Mouse (Mus musculus) left cerebral cortex, postnatal 4 days (tissue): Measurements from ENCODE around the gene Lsm14b. TPM values are rescaled to one million over a fixed set of nuclear protein-coding genes. Genes with fewer than 3 reads are reported as not detected.

ENCODE experiments used
- DNase-seq: peaks from one replicate; pipeline ENCODE4 v3.0.0-alpha.2; 2022
- intact Hi-C: fragments of 180-260 bp; cut with DNase I; formaldehyde crosslinking; loops from one replicate; pipeline ENCODE4 v1.15.1; 2025
- total RNA-seq, 2 experiments: library from RNA; stranded (reverse); gene quantifications; 2 replicates each; pipeline ENCODE4 v1.2.3; 2021

The Lsm14b gene
- total RNA-seq, 2 experiments from 2014 or later, result 199 to 202 TPM

GRCm38 (mm10) chr2:180047980-180048635, 23.3 kb downstream of the Lsm14b start:
- intact Hi-C loops, result no loop called here
- DNase-seq, result no peak

- intact Hi-C loops, result no loop called here
- peak; percentile 86 for DNase-seq
Measured at GRCm38 (mm10) chr2:180050986-180051385, 26.2 kb downstream of the Lsm14b start.

- intact Hi-C loops, result no loop called here
- peak; percentile 31 for DNase-seq
Measured at GRCm38 (mm10) chr2:180051986-180052733, 27.4 kb downstream of the Lsm14b start.

- DNase-seq, result no peak
- intact Hi-C loops, result no loop called here
Measured at GRCm38 (mm10) chr2:180053001-180053400, 28.2 kb downstream of the Lsm14b start.

GRCm38 (mm10) chr2:180063338-180064131, 38.7 kb downstream of the Lsm14b start:
- no peak for DNase-seq
- intact Hi-C loops, result no loop called here

GRCm38 (mm10) chr2:180069770-180070480, 45.1 kb downstream of the Lsm14b start:
- intact Hi-C loops, result loop anchor here (5.0 to 10.0 kb wide), 2 partner anchors 47 to 185 kb away; partner anchors contain the start of genes Osbpl2 and Rps21
- no peak for DNase-seq

- intact Hi-C loops, result loop anchor here (5.0 to 10.0 kb wide), 2 partner anchors 47 to 184 kb away; partner anchors contain the start of genes Osbpl2 and Rps21
- DNase-seq, result peak; percentile 97
Measured at GRCm38 (mm10) chr2:180070481-180071453, 46.0 kb downstream of the Lsm14b start, which contains the start of gene Mtg2. Gene Mtg2, plus strand, starts transcription at chr2:180070588.

GRCm38 (mm10) chr2:180071671-180072070, 46.9 kb downstream of the Lsm14b start:
- DNase-seq, result no peak
- intact Hi-C loops, result loop anchor here (5.0 to 10.0 kb wide), 2 partner anchors 46 to 183 kb away; partner anchors contain the start of genes Osbpl2 and Rps21

GRCm38 (mm10) chr2:180072886-180073285, 48.1 kb downstream of the Lsm14b start:
- no peak for DNase-seq
- intact Hi-C loops, result loop anchor here (5.0 to 10.0 kb wide), 2 partner anchors 44 to 182 kb away; partner anchors contain the start of genes Osbpl2 and Rps21

- intact Hi-C loops, result loop anchor here (10.0 kb wide), 1 partner anchor 177 kb away; the partner anchor contains the start of gene Rps21
- no peak for DNase-seq
Measured at GRCm38 (mm10) chr2:180077622-180078021, 52.8 kb downstream of the Lsm14b start.

GRCm38 (mm10) chr2:180080680-180081079, 55.9 kb downstream of the Lsm14b start:
- intact Hi-C loops, result loop anchor here (10.0 kb wide), 1 partner anchor 84 kb away; no protein-coding TSS in a partner anchor
- DNase-seq, result no peak

- intact Hi-C loops, result loop anchor here (10.0 kb wide), 1 partner anchor 82 kb away; no protein-coding TSS in a partner anchor
- no peak for DNase-seq
Measured at GRCm38 (mm10) chr2:180083063-180083462, 58.3 kb downstream of the Lsm14b start.

- intact Hi-C loops, result loop anchor here (10.0 kb wide), 1 partner anchor 80 kb away; no protein-coding TSS in a partner anchor
- DNase-seq, result no peak
Measured at GRCm38 (mm10) chr2:180084565-180084964, 59.8 kb downstream of the Lsm14b start.

Other genes starting within 250 kb of the Lsm14b start
- 10 to 100 TPM; 24.5 to 27.9 TPM for gene Taf4, start 48.3 kb upstream of the Lsm14b start, total RNA-seq
- 100 to 1,000 TPM; 244 to 245 TPM for gene Psma7, start 17.4 kb downstream of the Lsm14b start, total RNA-seq
- 10 to 100 TPM; 59.2 to 60.9 TPM for gene Ss18l1, start 17.5 kb downstream of the Lsm14b start, total RNA-seq
- gene Mtg2, start 45.6 kb downstream of the Lsm14b start, total RNA-seq, result 10 to 100 TPM; 19.8 to 20.5 TPM
- 10 to 100 TPM; 16.6 to 17.4 TPM for gene Hrh3, start 79.5 kb downstream of the Lsm14b start, total RNA-seq
- gene Osbpl2, start 94.3 kb downstream of the Lsm14b start, total RNA-seq, result 10 to 100 TPM; 61.9 to 64.5 TPM
- 100 to 1,000 TPM; 117 to 118 TPM for gene Adrm1, start 146.5 kb downstream of the Lsm14b start, total RNA-seq
- gene Lama5, start 200.9 kb downstream of the Lsm14b start, total RNA-seq, result 1 to 10 TPM; 6.3 to 6.5 TPM
- gene Rps21, start 232.4 kb downstream of the Lsm14b start, total RNA-seq, result 100 to 1,000 TPM; 616 to 687 TPM
- 10 to 100 TPM; 47.2 to 48.6 TPM for gene Cables2, start 248.5 kb downstream of the Lsm14b start, total RNA-seq